Mouse (Mus musculus) brown adipose tissue, adult 24 weeks (tissue): Measurements from ENCODE around the gene Unc5c. TPM values are rescaled to one million over a fixed set of nuclear protein-coding genes. Genes with fewer than 3 reads are reported as not detected.

ENCODE experiments used
- H3K27ac ChIP-seq: fragments of 200-500 bp; replicated peaks from 2 replicates; pipeline ENCODE4 v1.5.1; 2012; ENCODE audit warnings: low read depth, mild to moderate bottlenecking, low read length
- H3K4me1 ChIP-seq: fragments of 200-500 bp; 2 replicates; pipeline ENCODE4 v1.6.1; 2012; ENCODE audit warnings: low read length, mixed read lengths; ENCODE audit not compliant: control insufficient read depth, insufficient read depth, insufficient read length
- H3K4me3 ChIP-seq: fragments of 200-500 bp; 2 replicates; pipeline ENCODE4 v1.5.1; 2012; ENCODE audit warnings: low read depth, mild to moderate bottlenecking, low read length, moderate library complexity; ENCODE audit not compliant: insufficient read depth
- polyA plus RNA-seq: library from polyadenylated mRNA; stranded (reverse); fragments of >200 nt; gene quantifications from 2 replicates; pipeline ENCODE4 v1.2.4, GENCODE M21; 2012; ENCODE audit not compliant: missing spikeins, insufficient read depth, insufficient read length

The Unc5c gene
- polyA plus RNA-seq, 1 experiment: not detected

DNA sequence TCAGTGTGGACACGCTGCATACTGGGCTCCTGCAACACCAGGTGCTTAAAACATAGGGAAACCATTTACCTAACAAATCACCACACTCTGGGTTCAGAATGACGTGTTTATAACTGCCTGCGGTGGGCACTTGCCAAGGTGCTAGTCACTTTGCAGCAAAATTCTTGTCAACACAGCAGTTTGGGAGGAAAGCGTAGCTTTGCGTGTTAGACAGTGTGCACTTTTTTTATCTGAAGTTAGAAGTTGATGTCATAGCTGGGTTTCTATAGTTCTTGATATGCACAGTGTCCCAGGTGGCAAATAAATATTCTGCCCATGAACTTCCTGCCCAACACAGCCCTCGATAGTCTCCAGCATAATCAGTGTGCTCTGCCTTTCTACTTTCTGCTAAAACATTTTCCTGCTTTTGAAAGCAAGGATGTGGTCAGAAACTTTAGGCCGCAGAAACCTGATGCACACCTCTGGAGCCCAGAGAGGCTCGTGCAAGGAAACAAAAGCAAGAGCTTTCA, 313.4 kb downstream of the Unc5c start:
- H3K4me1 ChIP-seq: no peaks in the 10 kb centered on the region
- H3K4me3 ChIP-seq: no peak overlapping the region
- no peak overlapping the region for H3K27ac ChIP-seq

DNA sequence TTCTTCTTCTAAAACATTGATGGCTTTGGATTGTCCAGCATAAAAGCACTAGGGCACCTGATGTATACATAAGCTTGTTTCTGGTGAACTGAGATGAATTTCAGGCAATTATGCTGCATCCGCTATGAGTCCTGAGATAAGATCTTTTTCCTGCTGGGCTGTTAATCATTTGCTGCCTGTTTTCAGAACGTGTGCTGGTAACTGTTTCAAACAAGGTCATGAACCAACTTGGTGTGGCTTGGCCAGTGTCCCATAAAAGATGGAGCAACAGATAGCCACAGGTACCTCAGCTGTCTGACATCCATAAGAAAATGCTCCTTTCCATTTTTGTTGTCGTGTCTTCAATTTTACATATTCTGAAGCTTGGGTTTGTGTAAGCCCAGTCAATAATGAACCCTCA, 314.2 kb downstream of the Unc5c start:
- no peak overlapping the region for H3K27ac ChIP-seq
- no peak overlapping the region for H3K4me3 ChIP-seq

DNA sequence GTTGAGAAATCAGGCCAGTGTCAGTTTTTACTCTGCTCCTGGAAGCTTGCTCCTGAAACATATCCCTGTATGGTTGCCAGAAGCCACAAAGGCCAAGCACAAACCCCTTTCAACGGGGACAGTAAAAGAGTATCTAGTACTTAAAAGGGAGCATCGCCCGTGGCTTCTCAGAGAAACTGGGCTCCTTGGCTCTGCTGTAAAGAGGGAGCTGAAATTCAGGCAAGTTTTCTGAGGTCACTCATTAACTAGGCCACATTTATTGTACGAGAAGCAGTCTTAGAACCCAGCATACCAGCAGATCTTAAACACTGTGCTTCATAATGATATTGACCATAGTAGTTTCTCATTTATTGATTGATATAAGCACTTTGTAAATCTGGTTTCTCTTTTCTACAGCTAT, 317.5 kb downstream of the Unc5c start:
- Histone ChIP-seq H3K4me3 (no peak overlapping the region), H3K27ac (no peak overlapping the region), H3K4me1 (no peaks in the 10 kb centered on the region)

More for the DNA sequence above, 314.2 kb downstream of the Unc5c start:
- H3K4me1 ChIP-seq: no peaks in the 10 kb centered on the region

DNA sequence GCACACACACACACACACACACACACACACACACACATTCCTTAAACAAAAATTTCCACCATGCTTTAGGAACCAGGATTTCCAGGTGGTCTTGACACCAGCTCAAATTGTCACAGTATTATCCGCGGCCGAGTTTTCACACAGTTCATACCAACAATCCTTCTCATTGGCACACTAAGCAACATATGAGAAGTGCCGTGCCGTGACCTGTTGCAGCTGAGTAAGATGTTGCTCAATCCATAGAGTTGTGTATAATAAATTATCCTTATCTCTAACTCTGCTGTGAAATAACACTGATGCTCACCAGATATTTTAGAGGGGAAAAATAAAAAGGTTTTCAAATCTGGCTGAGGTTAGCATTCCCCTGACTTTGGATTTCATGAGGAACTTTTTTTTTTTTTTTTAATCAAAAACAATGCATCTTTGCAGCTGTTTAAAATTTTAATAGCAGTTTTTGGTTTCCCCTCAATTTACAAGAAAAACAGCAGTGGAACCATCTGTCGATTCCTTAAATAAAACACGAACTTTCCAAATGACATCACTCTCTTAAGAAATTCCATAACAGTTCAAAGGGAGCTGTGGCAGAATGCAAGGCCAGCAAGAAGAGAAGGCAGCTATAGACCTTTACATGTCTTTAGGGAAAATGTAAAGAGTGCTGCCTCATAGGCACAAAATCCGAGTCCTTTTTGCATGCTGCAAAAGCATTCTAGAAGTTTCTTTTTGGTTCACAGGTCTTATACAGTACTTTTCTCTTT, 326.2 kb downstream of the Unc5c start:
- Histone ChIP-seq H3K27ac (no peak overlapping the region), H3K4me3 (no peak overlapping the region)

DNA sequence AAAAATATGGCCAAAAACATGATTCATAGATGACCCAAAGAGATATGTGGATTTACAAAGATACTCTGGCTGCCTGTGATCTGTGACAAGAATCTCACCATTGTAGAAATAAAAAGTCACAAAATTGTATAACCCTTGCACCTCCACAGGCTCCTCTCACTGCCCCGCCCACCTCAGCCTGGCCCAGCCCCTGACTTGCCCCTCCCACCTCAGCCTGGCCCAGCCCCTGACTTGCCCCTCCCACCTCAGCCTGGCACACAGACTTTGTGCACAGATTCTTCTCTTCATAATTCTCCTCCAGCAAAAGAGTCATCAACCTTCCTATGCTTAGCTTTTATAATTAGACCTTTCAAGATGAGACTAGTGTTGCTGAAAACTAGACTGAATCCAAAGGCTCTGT, 327.1 kb downstream of the Unc5c start:
- Histone ChIP-seq H3K4me3 (no peak overlapping the region), H3K4me1 (no peaks in the 10 kb centered on the region), H3K27ac (no peak overlapping the region)

More for the DNA sequence above, 326.2 kb downstream of the Unc5c start:
- H3K4me1 ChIP-seq: no peaks in the 10 kb centered on the region

DNA sequence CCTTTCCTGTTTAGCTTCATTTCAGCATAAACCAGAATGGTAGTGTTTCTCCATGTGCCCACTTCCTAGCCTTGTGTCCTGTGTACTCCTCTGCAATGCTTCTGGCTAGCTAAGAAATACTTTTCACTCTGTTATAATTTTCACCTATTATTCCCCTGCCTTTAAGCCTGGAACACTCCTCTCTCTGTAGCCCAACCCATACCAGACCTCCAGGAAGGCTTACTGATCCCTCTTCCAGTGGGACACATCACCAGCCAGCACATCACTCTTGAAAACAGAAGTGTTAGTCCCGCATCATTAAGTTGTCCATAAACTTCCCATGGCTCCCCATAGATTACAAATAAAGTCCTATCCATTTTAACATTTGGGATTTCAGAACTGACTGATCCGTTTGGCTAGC, 328.7 kb downstream of the Unc5c start:
- H3K4me3 ChIP-seq: no peak overlapping the region
- no peaks in the 10 kb centered on the region for H3K4me1 ChIP-seq
- no peak overlapping the region for H3K27ac ChIP-seq

DNA sequence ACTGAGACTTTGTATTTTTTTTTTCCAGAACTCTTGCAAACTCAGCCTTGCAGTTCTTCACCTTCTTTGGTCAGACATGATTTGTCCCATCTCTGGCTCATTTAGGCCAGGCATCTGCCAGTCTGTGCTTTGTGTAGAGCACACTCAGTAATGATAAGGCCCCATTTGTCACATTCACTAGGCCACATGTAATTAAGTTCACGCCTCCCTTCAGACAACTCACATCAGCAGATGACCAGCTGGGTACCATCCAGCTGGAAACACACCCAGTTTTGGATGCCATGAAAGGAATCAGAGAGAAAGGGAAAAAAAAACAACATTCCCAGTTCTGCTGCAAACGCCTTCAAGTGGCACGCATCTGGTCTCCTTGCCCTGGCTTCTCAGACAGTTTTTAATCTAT, 329.4 kb downstream of the Unc5c start:
- Histone ChIP-seq H3K4me1 (no peaks in the 10 kb centered on the region), H3K4me3 (no peak overlapping the region), H3K27ac (no peak overlapping the region)

DNA sequence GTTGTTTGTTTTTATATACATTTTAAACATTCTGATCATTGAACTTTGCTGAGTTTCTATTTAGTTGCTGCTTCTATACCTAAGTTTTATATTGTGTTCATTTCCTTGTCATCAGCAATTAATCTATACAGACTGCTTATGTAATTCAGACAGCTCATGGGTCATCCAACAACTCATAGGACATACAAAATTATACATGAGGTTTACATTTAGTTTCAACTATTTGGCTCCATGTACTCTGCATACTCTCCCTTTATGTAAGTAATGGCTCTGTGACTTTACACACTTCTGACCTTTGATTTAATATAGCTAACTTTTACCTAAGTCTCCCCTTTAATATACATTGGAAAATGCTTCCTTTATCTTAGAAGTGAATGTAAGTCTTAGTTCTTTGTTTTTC, 332.4 kb downstream of the Unc5c start:
- H3K4me1 ChIP-seq: no peaks in the 10 kb centered on the region
- no peak overlapping the region for H3K27ac ChIP-seq
- H3K4me3 ChIP-seq: no peak overlapping the region

DNA sequence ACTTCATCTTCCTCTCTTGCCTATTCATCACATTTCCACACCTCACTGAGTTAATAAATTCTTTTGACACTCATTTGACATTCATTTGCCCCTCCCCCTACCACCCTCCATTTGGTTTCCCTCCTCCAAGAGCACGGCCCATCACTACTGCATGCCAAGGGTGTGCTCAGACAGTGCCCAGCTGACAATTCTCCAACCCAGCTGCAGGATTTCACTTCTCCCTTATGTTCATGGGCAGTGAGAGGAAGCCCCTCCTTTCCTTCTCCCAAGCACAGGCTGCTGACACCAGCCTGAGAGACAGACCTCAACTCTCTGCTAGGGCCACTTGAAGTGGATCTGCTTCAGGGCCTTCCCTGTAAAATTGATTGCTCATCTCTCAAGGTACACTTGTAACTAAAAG, 332.8 kb downstream of the Unc5c start:
- H3K27ac ChIP-seq: no peak overlapping the region
- no peak overlapping the region for H3K4me3 ChIP-seq
- H3K4me1 ChIP-seq: no peaks in the 10 kb centered on the region

DNA sequence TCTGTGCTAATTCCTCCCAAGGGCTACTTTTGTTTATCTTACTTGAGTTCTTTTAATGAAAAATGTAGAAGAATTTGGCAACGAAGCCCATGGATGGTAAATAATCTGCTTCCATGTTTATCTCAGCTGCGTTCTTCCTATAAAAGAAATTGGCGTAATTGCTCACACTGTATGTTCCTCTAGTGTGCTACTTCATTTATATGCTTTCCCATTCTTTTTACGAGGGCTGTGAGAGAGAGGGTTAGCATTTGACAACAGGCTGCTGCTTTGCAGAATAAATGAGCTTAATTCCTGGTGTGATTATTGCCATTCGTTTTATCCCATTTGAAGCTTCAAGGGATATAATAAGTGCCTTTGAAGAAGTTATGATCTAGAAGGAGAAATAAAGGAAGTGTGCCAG, 339.1 kb downstream of the Unc5c start:
- Histone ChIP-seq H3K4me1 (no peaks in the 10 kb centered on the region), H3K27ac (no peak overlapping the region), H3K4me3 (no peak overlapping the region)

DNA sequence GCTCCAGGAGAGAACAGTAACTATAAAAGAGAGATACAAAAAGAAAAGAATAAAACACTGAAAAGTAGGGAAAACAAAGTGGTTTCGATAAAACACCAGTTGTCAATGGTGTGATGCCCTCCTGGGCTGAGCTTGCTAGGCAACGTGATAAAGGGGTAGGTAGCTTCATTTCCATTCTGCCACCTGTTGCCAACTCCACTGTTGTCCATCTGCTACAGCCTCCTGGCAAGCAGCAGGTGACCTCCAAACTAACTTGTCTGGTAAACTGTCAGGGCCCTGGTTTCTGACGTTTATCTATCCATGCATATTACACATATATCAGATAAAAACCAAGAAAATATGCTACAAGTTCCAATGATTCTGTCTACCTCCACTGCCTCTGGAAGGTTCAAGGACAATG, 344.6 kb downstream of the Unc5c start:
- no peak overlapping the region for H3K4me3 ChIP-seq
- no peak overlapping the region for H3K27ac ChIP-seq
- H3K4me1 ChIP-seq: no peaks in the 10 kb centered on the region

DNA sequence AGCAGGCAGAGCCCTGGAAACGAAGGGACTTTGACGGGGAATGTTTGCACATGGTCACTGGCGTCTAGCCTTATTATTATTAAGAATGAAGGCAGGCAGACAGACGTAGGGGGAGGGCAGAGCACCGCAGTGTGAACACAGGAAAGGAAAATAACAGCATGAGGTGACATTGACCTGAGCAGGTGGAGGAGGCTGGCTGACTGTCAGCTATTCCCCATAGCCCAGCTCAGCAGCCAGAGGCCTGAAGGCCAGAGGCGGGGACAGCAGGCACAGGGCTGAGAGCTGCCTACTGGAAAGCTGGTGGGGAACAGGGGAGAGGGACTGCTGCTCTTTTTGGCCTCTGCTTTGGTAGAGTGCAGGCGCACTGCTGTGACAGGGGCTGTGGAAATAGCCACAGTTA, 345.9 kb downstream of the Unc5c start:
- no peak overlapping the region for H3K4me3 ChIP-seq
- H3K4me1 ChIP-seq: no peaks in the 10 kb centered on the region
- H3K27ac ChIP-seq: no peak overlapping the region

DNA sequence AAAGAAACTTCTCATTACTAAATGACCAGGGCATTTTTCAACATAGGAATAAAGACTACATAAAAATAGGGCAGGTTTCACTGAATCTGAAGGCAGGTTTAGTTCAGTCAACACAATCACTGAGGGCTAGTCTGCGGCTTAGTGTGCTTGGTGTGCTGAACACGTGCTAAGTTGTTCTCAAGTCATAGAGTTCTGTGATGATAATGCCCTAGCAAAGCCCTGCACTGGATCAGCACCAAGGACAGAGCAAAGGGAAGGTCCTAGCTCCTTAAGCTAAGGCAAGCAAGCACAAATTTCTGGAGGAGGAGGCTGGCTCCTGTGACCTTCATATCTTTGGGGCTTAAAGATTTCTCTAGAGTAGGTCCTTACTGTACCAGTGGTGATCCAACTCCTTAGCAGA, 346.3 kb downstream of the Unc5c start:
- H3K27ac ChIP-seq: no peak overlapping the region
- no peaks in the 10 kb centered on the region for H3K4me1 ChIP-seq
- no peak overlapping the region for H3K4me3 ChIP-seq

DNA sequence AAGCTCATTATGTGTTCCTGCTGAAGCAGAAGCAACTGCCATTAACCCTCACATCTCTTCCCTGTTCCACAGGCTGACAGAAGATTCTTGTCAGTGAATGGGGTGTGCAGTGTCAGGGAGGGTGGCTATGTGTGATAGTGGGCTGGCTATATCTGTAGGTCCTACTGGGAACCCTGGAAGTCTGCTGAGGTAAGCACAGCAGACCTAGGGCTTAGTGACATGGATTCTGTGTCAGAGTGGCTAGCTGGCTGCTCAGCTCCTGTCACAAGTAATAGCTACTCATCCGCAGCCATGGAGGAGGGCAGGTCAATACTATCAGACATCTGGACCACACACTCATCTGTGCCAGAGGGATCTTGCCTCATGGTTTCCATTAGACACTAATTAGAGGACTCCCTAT, 349.8 kb downstream of the Unc5c start:
- Histone ChIP-seq H3K4me3 (no peak overlapping the region), H3K27ac (no peak overlapping the region), H3K4me1 (no peaks in the 10 kb centered on the region)

DNA sequence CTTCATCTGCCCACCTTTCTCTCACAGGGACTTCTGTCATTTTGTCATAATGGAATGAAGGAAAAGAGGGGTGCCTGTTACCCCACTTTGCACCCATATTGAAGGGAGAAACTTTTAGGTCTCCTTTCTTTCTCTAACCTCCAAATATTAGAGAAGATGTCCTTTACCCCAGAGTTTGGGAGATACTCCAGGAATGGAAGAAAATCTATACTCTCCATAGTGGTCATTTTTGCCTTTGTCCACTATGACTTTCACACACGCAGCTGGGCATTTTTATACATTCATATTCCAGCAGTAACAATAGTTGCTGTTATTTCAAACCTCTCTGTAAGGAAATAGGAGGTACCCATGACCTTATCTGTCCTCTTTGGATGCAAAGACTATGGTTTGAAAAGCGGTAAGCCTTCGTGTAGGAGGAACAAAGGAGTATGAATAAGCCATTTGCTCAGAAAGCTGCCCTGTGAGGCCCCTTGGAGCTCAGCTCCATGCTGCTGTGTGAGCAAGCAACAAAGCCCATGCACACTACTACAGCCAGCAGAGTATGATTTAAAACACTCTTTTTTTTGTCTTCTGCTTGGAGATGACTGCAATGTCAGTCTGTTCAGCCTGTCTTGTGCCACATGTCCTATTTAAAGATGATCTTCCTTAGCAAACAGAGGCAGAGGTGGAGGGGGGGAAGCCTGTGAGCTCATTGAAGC, 353.7 kb downstream of the Unc5c start:
- no peak overlapping the region for H3K27ac ChIP-seq
- no peak overlapping the region for H3K4me3 ChIP-seq
- no peaks in the 10 kb centered on the region for H3K4me1 ChIP-seq
